Mouse (Mus musculus) embryonic fibroblast, embryonic 13.5 days (primary cell): ENCODE results near the gene Adat3. TPM values are rescaled to one million over a fixed set of nuclear protein-coding genes. Genes with fewer than 3 reads are reported as not detected.
A peak's percentile ranks its signal among the peaks of the same experiment; 100 is the strongest.

Experiments used
- H3K27ac ChIP-seq: 2 replicates; pipeline ENCODE4 v1.5.1; 2012; ENCODE audit warnings: low read length, control low read depth, inconsistent platforms; ENCODE audit not compliant: insufficient read depth
- H3K4me1 ChIP-seq: 2 replicates; pipeline ENCODE4 v1.6.1; 2011; ENCODE audit warnings: low read length; ENCODE audit not compliant: control insufficient read depth, insufficient read depth
- H3K4me3 ChIP-seq: 2 replicates; pipeline ENCODE4 v1.5.1; 2011; ENCODE audit warnings: mild to moderate bottlenecking, control low read depth, low read length; ENCODE audit not compliant: insufficient read depth
- CTCF ChIP-seq: IDR thresholded peaks from 2 replicates; pipeline ENCODE4 v1.5.1; 2011; ENCODE audit warnings: mild to moderate bottlenecking, control low read depth, low read length, moderate library complexity, borderline replicate concordance; ENCODE audit not compliant: insufficient read depth
- POLR2A ChIP-seq: IDR thresholded peaks from 2 replicates; pipeline ENCODE4 v1.6.1; 2011; ENCODE audit warnings: low read depth, mild to moderate bottlenecking, control low read depth, low read length, moderate library complexity
- polyA plus RNA-seq: library from polyadenylated mRNA; stranded (reverse); fragments of >200 nt; gene quantifications from 2 replicates; pipeline ENCODE4 v1.2.4, GENCODE M21; 2011; ENCODE audit warnings: low read depth; ENCODE audit not compliant: missing spikeins, insufficient read length

Adat3 gene
- polyA plus RNA-seq, 1 experiment, result 2.9 TPM

- no peak overlapping the region for H3K4me3 ChIP-seq
- TF ChIP-seq CTCF (no peak), POLR2A (no peak)
- no peaks in the 10 kb centered on the region for H3K4me1 ChIP-seq
- H3K27ac ChIP-seq, result no peak overlapping the region
Observed at GRCm38 (mm10) chr10:80568876-80569275, 33.8 kb upstream of the Adat3 start.

DNA sequence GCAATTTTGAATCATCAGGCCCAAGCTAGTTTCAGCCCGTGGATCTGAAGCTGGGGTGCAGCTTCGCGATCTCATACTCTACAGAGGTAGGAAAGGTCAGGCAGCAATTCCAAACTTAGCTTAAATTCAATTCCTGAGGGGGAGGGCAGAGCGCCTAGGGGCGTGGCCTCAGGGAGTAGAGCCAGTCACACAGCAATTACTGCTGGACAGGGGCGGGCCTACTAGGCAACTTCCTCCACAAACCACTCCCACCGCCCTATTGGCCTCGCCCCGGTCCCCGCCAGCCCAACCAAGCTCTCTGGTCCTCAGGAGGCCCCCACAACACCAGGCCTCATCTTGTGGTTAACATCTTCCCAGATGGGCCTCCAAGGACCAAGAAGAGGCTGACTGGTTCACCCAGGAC is 33.0 kb upstream of the Adat3 start:
- H3K4me3 ChIP-seq, result no peak overlapping the region
- no peak overlapping the region for H3K27ac ChIP-seq
- TF ChIP-seq POLR2A (no peak), CTCF (no peak)
- no peaks in the 10 kb centered on the region for H3K4me1 ChIP-seq

GRCm38 (mm10) chr10:80570419-80570818 is 32.3 kb upstream of the Adat3 start:
- Histone ChIP-seq H3K27ac (no peak overlapping the region), H3K4me1 (no peaks in the 10 kb centered on the region), H3K4me3 (no peak overlapping the region)
- no peak for TF ChIP-seq CTCF
- TF ChIP-seq POLR2A, result no peak

DNA sequence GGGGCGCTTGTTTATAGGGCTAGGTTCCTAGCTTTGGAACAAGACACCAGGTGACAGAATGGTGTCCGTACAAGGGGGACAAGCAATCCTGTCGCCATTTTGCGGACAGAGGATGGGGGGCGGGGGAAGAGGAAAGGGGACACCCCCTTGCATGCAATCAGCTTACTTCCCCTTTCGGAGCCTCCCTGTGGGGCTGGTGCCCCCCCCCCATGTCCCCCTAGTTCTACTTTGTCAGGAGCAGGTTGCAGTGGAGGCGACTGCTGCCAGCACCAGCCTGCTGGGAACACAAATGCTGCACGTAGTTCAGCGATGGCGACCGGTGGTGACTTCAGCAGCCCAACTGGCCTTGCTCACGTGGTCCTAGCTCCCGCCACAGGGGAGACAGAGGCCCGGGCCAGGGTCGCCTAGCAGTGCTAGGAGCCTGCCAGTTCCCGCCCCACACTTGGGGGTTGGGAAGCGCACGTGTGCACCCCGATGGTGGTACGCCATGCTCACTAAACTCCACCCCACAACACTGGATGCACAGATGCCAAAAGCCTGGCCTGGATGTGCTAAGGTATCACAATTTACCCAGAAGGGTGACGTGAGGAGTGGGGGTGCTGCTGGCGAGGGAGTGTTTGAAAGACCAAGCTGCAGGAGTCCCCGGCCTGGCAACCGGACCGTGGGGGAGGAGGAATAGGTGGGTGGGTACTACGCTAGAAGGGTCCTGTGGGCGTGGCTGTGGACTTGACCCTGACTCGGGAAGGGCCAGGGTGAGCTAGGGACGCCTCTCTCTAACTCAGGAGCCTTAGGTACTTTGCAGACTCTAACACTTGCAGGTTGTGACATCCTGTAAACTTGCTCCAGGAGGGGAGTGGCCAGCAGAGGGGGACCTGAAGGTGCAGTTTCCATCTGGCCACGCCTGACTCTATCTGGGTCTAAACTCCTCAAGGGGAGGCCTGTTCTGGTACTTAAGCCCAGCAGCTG is 31.5 kb upstream of the Adat3 start:
- Histone ChIP-seq H3K27ac (no peak overlapping the region), H3K4me3 (no peak overlapping the region), H3K4me1 (no peaks in the 10 kb centered on the region)
- TF ChIP-seq CTCF (no peak), POLR2A (no peak)

DNA sequence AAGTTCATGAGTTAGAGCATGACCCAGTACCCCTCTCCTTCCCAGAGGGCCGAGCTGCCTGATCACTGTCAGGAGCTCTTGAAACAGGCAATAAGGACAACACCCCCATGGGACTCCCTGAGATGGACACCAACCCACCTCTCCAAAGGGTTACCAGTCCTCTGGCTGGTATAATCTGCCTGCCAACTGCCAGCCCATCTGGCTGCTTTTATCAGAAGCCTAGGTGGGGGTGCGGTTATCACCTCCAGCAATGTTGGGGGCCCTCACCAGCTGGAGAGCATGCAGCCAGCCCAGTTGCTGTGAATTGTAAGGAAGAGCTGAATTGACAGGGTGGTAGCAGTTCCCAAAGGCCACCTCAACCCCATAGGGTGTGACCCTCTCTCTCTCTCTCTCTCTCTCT is 30.2 kb upstream of the Adat3 start:
- Histone ChIP-seq H3K27ac (no peak overlapping the region), H3K4me3 (no peak overlapping the region), H3K4me1 (no peaks in the 10 kb centered on the region)
- TF ChIP-seq CTCF (no peak), POLR2A (no peak)

DNA sequence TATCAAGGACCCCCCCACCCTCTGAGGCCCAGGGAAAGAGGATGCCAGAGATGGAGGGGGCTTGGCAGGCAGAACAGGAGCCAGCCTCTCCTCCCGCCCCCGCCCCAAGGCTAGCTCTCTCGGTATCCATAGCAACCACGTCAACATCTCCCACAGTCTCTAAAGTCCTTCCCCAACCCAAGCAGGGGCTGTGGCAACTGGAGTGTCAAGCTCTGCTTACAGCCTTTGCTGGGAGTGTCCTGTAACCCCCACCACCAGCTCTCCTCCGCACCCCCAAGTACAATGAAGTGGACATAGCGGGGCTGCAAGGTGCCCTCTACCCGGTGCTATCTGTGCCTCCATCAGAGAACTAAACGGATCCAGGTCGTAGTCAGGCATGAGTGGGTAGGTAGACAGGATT is 28.7 kb upstream of the Adat3 start:
- no peak for TF ChIP-seq POLR2A
- no peak overlapping the region for H3K27ac ChIP-seq
- H3K4me3 ChIP-seq, result no peak overlapping the region
- no peaks in the 10 kb centered on the region for H3K4me1 ChIP-seq

DNA sequence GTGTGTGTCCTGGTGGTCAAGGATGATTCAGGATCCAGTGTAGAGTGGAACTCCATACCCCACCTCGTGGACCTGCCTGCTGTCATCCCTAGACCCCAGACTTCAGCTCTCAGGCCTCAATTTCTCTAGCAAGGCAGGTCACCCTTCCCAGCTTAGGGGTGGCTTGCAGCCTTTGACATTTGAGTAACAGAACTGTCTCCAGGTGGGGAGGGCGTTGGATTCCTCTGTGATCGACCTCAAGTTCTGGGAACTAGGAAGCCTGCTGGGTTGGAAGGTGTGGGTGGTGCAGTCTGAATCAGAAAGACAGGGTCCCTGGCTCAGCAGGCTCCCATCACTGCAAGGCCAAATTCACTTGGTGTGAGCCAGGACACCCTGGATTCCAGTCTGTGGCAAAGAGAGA is 27.8 kb upstream of the Adat3 start:
- Histone ChIP-seq H3K27ac (no peak overlapping the region), H3K4me3 (peak overlapping the region; percentile 99), H3K4me1 (no peaks in the 10 kb centered on the region)
- no peak for TF ChIP-seq POLR2A
- no peak for TF ChIP-seq CTCF

DNA sequence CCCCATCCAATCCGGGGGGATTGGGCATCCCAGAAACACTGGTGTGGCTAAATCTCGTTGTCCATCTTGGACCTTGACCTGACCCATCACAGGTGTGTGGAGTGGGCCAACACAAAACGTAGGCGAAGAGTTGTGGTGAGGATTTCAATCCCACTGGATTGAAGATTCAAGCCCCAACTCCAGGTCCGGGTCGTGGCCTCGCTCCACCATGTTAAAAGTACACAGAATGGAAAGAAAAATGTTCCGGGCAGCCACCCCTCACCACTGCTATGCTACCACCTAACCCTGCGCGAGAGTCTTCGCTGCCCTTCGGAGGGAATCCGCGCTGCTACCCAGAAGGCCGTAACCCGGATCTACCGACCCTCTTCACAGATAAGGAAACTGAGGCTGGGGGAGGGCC is 26.8 kb upstream of the Adat3 start:
- no peak for TF ChIP-seq CTCF
- no peak for TF ChIP-seq POLR2A
- peak overlapping the region; percentile 99 for H3K4me3 ChIP-seq
- H3K27ac ChIP-seq, result no peak overlapping the region
- H3K4me1 ChIP-seq, result no peaks in the 10 kb centered on the region

DNA sequence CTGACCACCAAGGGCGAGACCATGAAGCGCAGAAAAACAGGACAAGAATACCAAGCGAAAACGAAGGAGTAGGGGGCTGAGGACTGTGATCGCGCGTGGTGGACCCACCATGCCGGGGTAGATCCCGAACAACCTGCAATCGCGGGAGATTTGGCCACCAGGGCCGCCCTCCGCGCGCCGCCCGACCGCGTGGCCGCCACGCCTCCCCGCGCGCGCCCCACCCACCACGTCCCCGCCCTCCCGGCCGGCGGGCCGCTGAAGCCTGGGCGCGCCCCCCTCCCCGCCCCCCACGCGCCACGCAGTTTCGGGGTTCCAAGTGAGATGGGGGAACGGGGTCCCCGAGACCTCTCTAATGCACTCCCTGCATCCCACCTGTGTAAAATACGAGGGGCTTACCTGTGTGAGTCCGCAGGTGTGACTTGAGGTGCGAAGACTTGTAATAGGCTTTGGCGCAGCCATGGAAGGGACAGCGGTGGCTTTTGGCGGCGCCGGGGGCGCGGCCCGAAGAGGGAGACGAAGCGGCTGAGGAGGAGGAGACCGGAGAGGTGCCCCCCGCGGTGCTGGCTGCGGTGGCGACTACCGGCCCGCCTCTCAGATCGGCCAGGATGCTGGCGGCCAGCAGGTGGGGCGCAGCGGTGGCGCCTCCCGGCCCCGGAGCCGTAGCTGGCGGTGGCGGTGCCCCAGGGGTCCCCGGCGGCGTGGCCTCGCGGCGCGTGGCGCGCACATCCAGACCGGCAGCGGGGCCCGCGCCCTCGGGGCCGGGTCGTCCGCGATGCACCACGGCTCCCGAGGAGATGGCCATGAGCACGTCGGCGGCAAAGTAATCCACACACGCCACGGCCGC is 26.1 kb upstream of the Adat3 start:
- no peaks in the 10 kb centered on the region for H3K4me1 ChIP-seq
- peak overlapping the region; percentile 99 for H3K4me3 ChIP-seq
- TF ChIP-seq POLR2A (0 out of 2 replicates have a peak, but pooled peaks have one; percentile 44), CTCF (no peak)
- peak overlapping the region; percentile 81 for H3K27ac ChIP-seq
